ENCODE assay signal across 8 mouse cellular contexts in the genomic region with DNA sequence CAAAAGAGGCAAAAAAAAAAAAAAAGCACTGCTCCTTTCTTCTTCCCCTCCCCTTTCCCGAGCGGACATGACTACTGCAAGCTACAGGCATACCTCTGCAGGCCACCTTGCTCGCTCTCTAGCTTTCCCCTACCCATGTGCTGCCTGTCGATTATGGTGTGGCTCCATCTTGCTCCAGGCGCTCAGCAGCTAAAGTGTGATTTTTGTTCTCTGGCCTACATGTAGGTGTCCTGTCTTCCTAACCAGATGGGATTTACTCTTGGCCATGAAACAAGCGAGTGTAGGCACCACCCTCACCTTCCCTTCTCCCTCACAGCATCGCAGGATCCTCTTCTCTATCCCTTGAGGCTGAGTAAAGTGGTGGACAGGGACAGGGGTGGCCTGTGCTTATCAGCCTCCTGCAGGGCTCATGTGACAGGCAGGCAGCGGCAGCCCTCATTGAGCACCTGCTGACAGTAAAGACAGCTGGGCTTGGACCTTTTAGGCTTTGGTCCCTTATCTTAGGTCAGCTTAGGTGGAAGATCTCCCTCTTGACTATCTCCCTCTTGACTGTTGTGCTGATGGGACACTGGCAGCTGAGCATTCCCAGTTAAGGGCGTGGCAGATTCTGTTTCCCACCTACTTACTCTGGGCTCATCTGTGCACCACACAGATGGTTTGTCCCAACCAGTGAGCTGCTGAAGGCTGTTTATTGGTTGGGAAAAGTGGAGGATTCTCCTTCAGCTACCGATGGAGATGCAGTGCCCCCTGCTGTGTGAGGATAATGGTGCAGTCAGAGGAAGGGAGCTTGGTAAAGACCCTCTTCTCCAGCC. TPM values are rescaled to one million over a fixed set of nuclear protein-coding genes. Genes with fewer than 3 reads are reported as not detected.
A peak's percentile ranks its signal among the peaks of the same experiment; 100 is the strongest.
DNase-seq lines count a peak whose midpoint lies in the region; ATAC-seq and TF ChIP-seq lines count a peak whose summit lies in the region.

No protein-coding gene starts in this region.

- H3K4me2 ChIP-seq in hindbrain, embryonic 13.5 days: no peak overlapping the region
- H3K4me2 ChIP-seq in kidney, embryonic 16.5 days (replicated peaks; ENCODE audit: low read depth, low read length): no peak overlapping the region
- H3K4me2 ChIP-seq in liver, embryonic 14.5 days (ENCODE audit: low read depth): peak overlapping the region; percentile 25

- peaks cover 100% of the 10 kb centered on the region for H3K36me3 ChIP-seq in hindbrain, embryonic 10.5 days
- H3K36me3 ChIP-seq in hindbrain, embryonic 13.5 days: peaks cover 94% of the 10 kb centered on the region
- H3K36me3 ChIP-seq in kidney, embryonic 16.5 days (ENCODE audit: insufficient read depth, low read length): peaks cover 85% of the 10 kb centered on the region
- H3K36me3 ChIP-seq in liver, embryonic 14.5 days (replicated peaks; ENCODE audit: control insufficient read depth, insufficient read depth, low read depth): peaks cover 72% of the 10 kb centered on the region

- no peak overlapping the region for H3K9ac ChIP-seq in hindbrain, embryonic 13.5 days
- H3K9ac ChIP-seq in kidney, embryonic 16.5 days (replicated peaks; ENCODE audit: low read length): no peak overlapping the region
- peak overlapping the region; percentile 15 for H3K9ac ChIP-seq in liver, embryonic 14.5 days (replicated peaks)

- WGBS in hindbrain, embryonic 10.5 days: 82% methylated on average over 10 of the region's 10 CpGs
- 82% methylated on average over 10 of the region's 10 CpGs for WGBS in hindbrain, embryonic 13.5 days
- WGBS in kidney, embryonic 16.5 days: 82% methylated on average over 10 of the region's 10 CpGs
- WGBS in liver, embryonic 14.5 days (ENCODE audit: insufficient replicate concordance): 49% methylated on average over 10 of the region's 10 CpGs

- 0 out of 2 replicates have a peak, but pooled peaks cover 4% of the 10 kb centered on the region for H3K4me1 ChIP-seq in hindbrain, embryonic 10.5 days (replicated peaks)
- H3K4me1 ChIP-seq in hindbrain, embryonic 13.5 days (replicated peaks): peaks cover 5% of the 10 kb centered on the region; the same call in 1 of the 2 replicates
- H3K4me1 ChIP-seq in bone marrow macrophage, adult 2 months (ENCODE audit: control insufficient read depth, insufficient read depth, low read length): no peaks in the 10 kb centered on the region
- 0 out of 2 replicates have a peak, but pooled peaks cover 5% of the 10 kb centered on the region for H3K4me1 ChIP-seq in kidney, embryonic 16.5 days (ENCODE audit: insufficient read depth, low read length)
- H3K4me1 ChIP-seq in liver, embryonic 14.5 days (replicated peaks; ENCODE audit: control insufficient read depth in 2 of 2, insufficient read depth in 2 of 2, low read length in 1 of 2): peaks cover 17% of the 10 kb centered on the region in 2 experiments

- TF ChIP-seq CTCF in bone marrow macrophage, adult 2 months (IDR thresholded peaks at IDR 0.05; ENCODE audit: low read depth, low read length): peak; percentile 58
- TF ChIP-seq CTCF in liver, embryonic 14.5 days (IDR thresholded peaks at IDR 0.05; ENCODE audit: low read depth): peak; percentile 79

- TF ChIP-seq POLR2A in bone marrow macrophage, adult 2 months (IDR thresholded peaks at IDR 0.05; ENCODE audit: borderline replicate concordance, low read depth, low read length): no peak

- no peaks in the 10 kb centered on the region for H3K9me3 ChIP-seq in hindbrain, embryonic 10.5 days
- no peaks in the 10 kb centered on the region for H3K9me3 ChIP-seq in hindbrain, embryonic 13.5 days
- no peaks in the 10 kb centered on the region for H3K9me3 ChIP-seq in kidney, embryonic 16.5 days (ENCODE audit: low read length)
- H3K9me3 ChIP-seq in liver, embryonic 14.5 days (ENCODE audit: control insufficient read depth, low read length): no peaks in the 10 kb centered on the region

- TF ChIP-seq EP300 in liver, embryonic 14.5 days (IDR thresholded peaks at IDR 0.05; ENCODE audit: low read depth): peak; percentile 79

- no peak overlapping the region for H3K27ac ChIP-seq in hindbrain, embryonic 10.5 days
- H3K27ac ChIP-seq in hindbrain, embryonic 13.5 days: no peak overlapping the region
- H3K27ac ChIP-seq in bone marrow macrophage, adult 2 months (ENCODE audit: insufficient read depth, low read depth, low read length): no peak overlapping the region
- H3K27ac ChIP-seq in kidney, embryonic 16.5 days (ENCODE audit: low read length): no peak overlapping the region
- peak overlapping the region; percentile 71 for H3K27ac ChIP-seq in liver, embryonic 14.5 days

- H3K4me3 ChIP-seq in hindbrain, embryonic 10.5 days: no peak overlapping the region
- H3K4me3 ChIP-seq in hindbrain, embryonic 13.5 days: no peak overlapping the region
- no peak overlapping the region for H3K4me3 ChIP-seq in bone marrow macrophage, adult 2 months (ENCODE audit: insufficient read depth, low read length)
- H3K4me3 ChIP-seq in kidney, embryonic 16.5 days (ENCODE audit: low read length): no peak overlapping the region
- no peak overlapping the region for H3K4me3 ChIP-seq in liver, embryonic 14.5 days (ENCODE audit: insufficient read depth in 1 of 2, low read depth in 2 of 2, low read length in 2 of 2)

- no peaks in the 10 kb centered on the region for H3K27me3 ChIP-seq in hindbrain, embryonic 10.5 days (ENCODE audit: insufficient read depth, poor library complexity, severe bottlenecking)
- H3K27me3 ChIP-seq in hindbrain, embryonic 13.5 days: no peaks in the 10 kb centered on the region
- H3K27me3 ChIP-seq in kidney, embryonic 16.5 days (ENCODE audit: insufficient read depth, low read length): no peaks in the 10 kb centered on the region
- no peaks in the 10 kb centered on the region for H3K27me3 ChIP-seq in liver, embryonic 14.5 days (ENCODE audit: control insufficient read depth, insufficient read depth, low read length)

- ATAC-seq in hindbrain, embryonic 13.5 days (ENCODE audit: low FRiP score): no peak
- ATAC-seq in kidney, embryonic 16.5 days (ENCODE audit: low FRiP score, low TSS enrichment): peak; percentile 10; the same call in 1 of the 2 replicates
- peak; percentile 93 for ATAC-seq in liver, embryonic 14.5 days (ENCODE audit: insufficient read depth)

- peak; percentile 54 for DNase-seq in hindbrain, embryonic 10.5 days (ENCODE audit: low spot score)
- DNase-seq in frontal cortex, postnatal 25 days (ENCODE audit: low spot score in 2 of 2): peak; percentile 67 to 71
- peak; percentile 69 to 74 (median 70) for DNase-seq in liver, embryonic 14.5 days (ENCODE audit: low read depth in 3 of 3, low spot score in 3 of 3)
- peak; percentile 78 to 79 for DNase-seq in right cerebral cortex, adult 2 months (ENCODE audit: low spot score in 2 of 2)
- no peak for DNase-seq in urinary bladder, adult 2 months (ENCODE audit: low spot score)

RNA-seq across cellular contexts. Expression of a gene that starts 6.9 kb away (rescaled TPM):
- 341 and 347 TPM in 2 replicates for polyA plus RNA-seq in hindbrain, embryonic 10.5 days (2016; fragmentation: Nextera tagmentation; extraction: Ambion mirVana)
- polyA plus RNA-seq in hindbrain, embryonic 13.5 days (2015; fragmentation: Nextera tagmentation; extraction: Ambion mirVana): 238 and 241 TPM in 2 replicates
- 103 and 124 TPM in 2 replicates for polyA plus RNA-seq in bone marrow macrophage, adult 2 months (2012; ENCODE audit: insufficient read depth, insufficient read length, missing spikeins)
- 357 and 361 TPM in 2 replicates for polyA plus RNA-seq in kidney, embryonic 16.5 days (2015; fragmentation: Nextera tagmentation; extraction: Ambion mirVana)
- polyA plus RNA-seq in liver, embryonic 14.5 days (2012; rRNA removed): 77.7 and 126 TPM in 2 replicates
- polyA plus RNA-seq in liver, embryonic 14.5 days (2014; fragmentation: Nextera tagmentation; extraction: Ambion mirVana): 174 and 186 TPM in 2 replicates
- polyA plus RNA-seq in urinary bladder, adult 2 months (2012; rRNA removed): 166 and 178 TPM in 2 replicates

RNA-seq across cellular contexts. Expression of a gene that starts 9.5 kb away (rescaled TPM):
- 21.3 and 25.8 TPM in 2 replicates for polyA plus RNA-seq in hindbrain, embryonic 10.5 days (2016; fragmentation: Nextera tagmentation; extraction: Ambion mirVana)
- 28.1 and 29.4 TPM in 2 replicates for polyA plus RNA-seq in hindbrain, embryonic 13.5 days (2015; fragmentation: Nextera tagmentation; extraction: Ambion mirVana)
- polyA plus RNA-seq in bone marrow macrophage, adult 2 months (2012; ENCODE audit: insufficient read depth, insufficient read length, missing spikeins): 47.0 and 55.1 TPM in 2 replicates
- 44.6 and 57.9 TPM in 2 replicates for polyA plus RNA-seq in kidney, embryonic 16.5 days (2015; fragmentation: Nextera tagmentation; extraction: Ambion mirVana)
- polyA plus RNA-seq in liver, embryonic 14.5 days (2012; rRNA removed): 11.1 and 11.2 TPM in 2 replicates
- 8.1 and 8.4 TPM in 2 replicates for polyA plus RNA-seq in liver, embryonic 14.5 days (2014; fragmentation: Nextera tagmentation; extraction: Ambion mirVana)
- 63.7 and 87.4 TPM in 2 replicates for polyA plus RNA-seq in urinary bladder, adult 2 months (2012; rRNA removed)

RNA-seq across cellular contexts. Expression of a gene that starts 21.4 kb away (rescaled TPM):
- 4.3 TPM in 2 replicates for polyA plus RNA-seq in hindbrain, embryonic 10.5 days (2016; fragmentation: Nextera tagmentation; extraction: Ambion mirVana)
- polyA plus RNA-seq in hindbrain, embryonic 13.5 days (2015; fragmentation: Nextera tagmentation; extraction: Ambion mirVana): 3.5 and 3.9 TPM in 2 replicates
- 464 and 487 TPM in 2 replicates for polyA plus RNA-seq in bone marrow macrophage, adult 2 months (2012; ENCODE audit: insufficient read depth, insufficient read length, missing spikeins)
- polyA plus RNA-seq in kidney, embryonic 16.5 days (2015; fragmentation: Nextera tagmentation; extraction: Ambion mirVana): 3.3 and 4.2 TPM in 2 replicates
- 13.3 and 20.5 TPM in 2 replicates for polyA plus RNA-seq in liver, embryonic 14.5 days (2012; rRNA removed)
- polyA plus RNA-seq in liver, embryonic 14.5 days (2014; fragmentation: Nextera tagmentation; extraction: Ambion mirVana): 12.4 and 15.6 TPM in 2 replicates
- polyA plus RNA-seq in urinary bladder, adult 2 months (2012; rRNA removed): 17.7 and 21.0 TPM in 2 replicates

RNA-seq across cellular contexts. Expression of a gene that starts 25.3 kb away (rescaled TPM):
- 0.41 and 1.7 TPM in 2 replicates for polyA plus RNA-seq in hindbrain, embryonic 10.5 days (2016; fragmentation: Nextera tagmentation; extraction: Ambion mirVana)
- polyA plus RNA-seq in hindbrain, embryonic 13.5 days (2015; fragmentation: Nextera tagmentation; extraction: Ambion mirVana): 0.99 and 1.6 TPM in 2 replicates
- polyA plus RNA-seq in bone marrow macrophage, adult 2 months (2012; ENCODE audit: insufficient read depth, insufficient read length, missing spikeins): 9.3 and 10.3 TPM in 2 replicates
- polyA plus RNA-seq in kidney, embryonic 16.5 days (2015; fragmentation: Nextera tagmentation; extraction: Ambion mirVana): 2.4 and 3.0 TPM in 2 replicates
- polyA plus RNA-seq in liver, embryonic 14.5 days (2012; rRNA removed): 0.55 and 0.78 TPM in 2 replicates
- polyA plus RNA-seq in liver, embryonic 14.5 days (2014; fragmentation: Nextera tagmentation; extraction: Ambion mirVana): 0.62 and 1.1 TPM in 2 replicates
- 0.56 and 0.81 TPM in 2 replicates for polyA plus RNA-seq in urinary bladder, adult 2 months (2012; rRNA removed)

RNA-seq across cellular contexts. Expression of a gene that starts 57.2 kb away (rescaled TPM):
- 0.32 TPM in 1 of 2 replicates, not detected in the other for polyA plus RNA-seq in hindbrain, embryonic 10.5 days (2016; fragmentation: Nextera tagmentation; extraction: Ambion mirVana)
- polyA plus RNA-seq in hindbrain, embryonic 13.5 days (2015; fragmentation: Nextera tagmentation; extraction: Ambion mirVana): 0.23 and 0.58 TPM in 2 replicates
- 0.19 TPM in 1 of 2 replicates, not detected in the other for polyA plus RNA-seq in bone marrow macrophage, adult 2 months (2012; ENCODE audit: insufficient read depth, insufficient read length, missing spikeins)
- polyA plus RNA-seq in kidney, embryonic 16.5 days (2015; fragmentation: Nextera tagmentation; extraction: Ambion mirVana): 0.30 and 0.44 TPM in 2 replicates
- 0.03 and 0.04 TPM in 2 replicates for polyA plus RNA-seq in liver, embryonic 14.5 days (2012; rRNA removed)
- polyA plus RNA-seq in liver, embryonic 14.5 days (2014; fragmentation: Nextera tagmentation; extraction: Ambion mirVana): not detected in 2 replicates
- 0.04 TPM in 2 replicates for polyA plus RNA-seq in urinary bladder, adult 2 months (2012; rRNA removed)

Comparison
In these comparisons a context has a peak if more than half of its experiments do, and no peak if none do; other contexts are left out.
1. RNA of a gene that starts 21.4 kb away (polyA plus RNA-seq): 464 to 487 TPM in bone marrow macrophage, adult 2 months; 12.4 to 20.5 TPM in liver, embryonic 14.5 days, 17.7 to 21.0 TPM in urinary bladder, adult 2 months, 4.3 TPM in hindbrain, embryonic 10.5 days, 3.3 to 4.2 TPM in kidney, embryonic 16.5 days and 3.5 to 3.9 TPM in hindbrain, embryonic 13.5 days; every median in the first group is over 10 times any median in the second.